Mouse (Mus musculus): ENCODE measurements at regions not wholly inside any gene's neighbourhood (a gene's known extent, or its start where the extent isn't known, plus 50 kb on each side); places are given as distances from the start of the nearest gene placed in this dataset.
A peak's percentile ranks its signal among the peaks of the same experiment; 100 is the strongest.

- H3K4me3 ChIP-seq = no peak overlapping the region
- H3K27ac ChIP-seq = no peak overlapping the region; the same call in 1 of the 2 replicates
- peak; percentile 23 to 29 for DNase-seq (ENCODE audit: low spot score in 2 of 2)
- no peak for TF ChIP-seq CTCF (conservative IDR thresholded peaks at IDR 0.05)
Measured at GRCm38 (mm10) chr5:4530236-4531067, 227.4 kb downstream of the Fzd1 start.

GRCm38 (mm10) chr5:4526042-4526815 is 231.6 kb downstream of the Fzd1 start:
- Histone ChIP-seq H3K27ac (no peak overlapping the region), H3K4me3 (no peak overlapping the region)
- TF ChIP-seq CTCF (conservative IDR thresholded peaks at IDR 0.05) = no peak
- DNase-seq (ENCODE audit: low spot score in 2 of 2) = no peak

GRCm38 (mm10) chr5:4500599-4500998 is 257.2 kb downstream of the Fzd1 start:
- no peak overlapping the region for H3K27ac ChIP-seq
- TF ChIP-seq CTCF (conservative IDR thresholded peaks at IDR 0.05) = no peak
- DNase-seq (ENCODE audit: low spot score in 2 of 2) = no peak
- no peak overlapping the region for H3K4me3 ChIP-seq

GRCm38 (mm10) chr5:4499036-4499435 is 258.8 kb downstream of the Fzd1 start:
- no peak for DNase-seq (ENCODE audit: low spot score in 2 of 2)
- Histone ChIP-seq H3K27ac (no peak overlapping the region), H3K4me3 (no peak overlapping the region)
- no peak for TF ChIP-seq CTCF (conservative IDR thresholded peaks at IDR 0.05)

- Histone ChIP-seq H3K4me3 (no peak overlapping the region), H3K27ac (no peak overlapping the region)
- TF ChIP-seq CTCF (conservative IDR thresholded peaks at IDR 0.05) = no peak
- DNase-seq (ENCODE audit: low spot score in 2 of 2) = no peak
Measured at GRCm38 (mm10) chr5:4498425-4498824, 259.4 kb downstream of the Fzd1 start.

GRCm38 (mm10) chr5:4496907-4497200 is 261.0 kb downstream of the Fzd1 start:
- no peak overlapping the region for H3K4me3 ChIP-seq
- no peak for DNase-seq (ENCODE audit: low spot score in 2 of 2)
- no peak for TF ChIP-seq CTCF (conservative IDR thresholded peaks at IDR 0.05)
- H3K27ac ChIP-seq = no peak overlapping the region

- no peak for TF ChIP-seq CTCF (conservative IDR thresholded peaks at IDR 0.05)
- no peak overlapping the region for H3K27ac ChIP-seq
- DNase-seq (ENCODE audit: low spot score in 2 of 2) = peak; percentile 17 to 35
- no peak overlapping the region; the same call in 1 of the 2 replicates for H3K4me3 ChIP-seq
Measured at GRCm38 (mm10) chr5:4496132-4496906, 261.5 kb downstream of the Fzd1 start.

GRCm38 (mm10) chr5:4495482-4495881 is 262.4 kb downstream of the Fzd1 start:
- DNase-seq (ENCODE audit: low spot score in 2 of 2) = peak in 1 of 2 experiments; percentile 15
- TF ChIP-seq CTCF (conservative IDR thresholded peaks at IDR 0.05) = no peak
- no peak overlapping the region for H3K4me3 ChIP-seq
- H3K27ac ChIP-seq = no peak overlapping the region

- no peak for TF ChIP-seq CTCF (conservative IDR thresholded peaks at IDR 0.05)
- H3K4me3 ChIP-seq = no peak overlapping the region
- no peak for DNase-seq (ENCODE audit: low spot score in 2 of 2)
- H3K27ac ChIP-seq = peak overlapping the region; percentile 74; the same call in 1 of the 2 replicates
Measured at GRCm38 (mm10) chr5:4486391-4487132, 271.3 kb downstream of the Fzd1 start.

GRCm38 (mm10) chr5:4485542-4486390 is 272.1 kb downstream of the Fzd1 start:
- peak; percentile 19 to 30 for DNase-seq (ENCODE audit: low spot score in 2 of 2)
- H3K4me3 ChIP-seq = peak overlapping the region; percentile 19
- no peak for TF ChIP-seq CTCF (conservative IDR thresholded peaks at IDR 0.05)
- H3K27ac ChIP-seq = peak overlapping the region; percentile 74

- no peak for DNase-seq (ENCODE audit: low spot score in 2 of 2)
- TF ChIP-seq CTCF (conservative IDR thresholded peaks at IDR 0.05) = no peak
- 0 out of 2 replicates have a peak overlapping the region, but pooled peaks have one; percentile 74 for H3K27ac ChIP-seq
- H3K4me3 ChIP-seq = no peak overlapping the region
Measured at GRCm38 (mm10) chr5:4484780-4485179, 273.1 kb downstream of the Fzd1 start.
